Mouse (Mus musculus) embryonic facial prominence, embryonic 14.5 days (tissue): ENCODE data around the gene Cngb1. TPM values are rescaled to one million over a fixed set of nuclear protein-coding genes. Genes with fewer than 3 reads are reported as not detected.

Source experiments
- ATAC-seq: fragments of 200-750 bp; cut with Nextera tagmentation; 2 replicates; pipeline ENCODE4 v1.8.0; 2017; ENCODE audit warnings: low read depth, moderate number of reproducible peaks, moderate TSS enrichment
- DNase-seq: peaks from one replicate; pipeline ENCODE4 v3.0.0-alpha.2; 2015; ENCODE audit warnings: low spot score
- H3K27ac ChIP-seq: fragments of 300-500 bp; sonication (generic); replicated peaks from 2 replicates; pipeline ENCODE4 v1.5.1; 2014; ENCODE audit warnings: low read depth, mild to moderate bottlenecking, low read length, moderate library complexity
- H3K27me3 ChIP-seq: fragments of 300-500 bp; sonication (generic); replicated peaks from 2 replicates; pipeline ENCODE4 v1.6.1; 2014; ENCODE audit warnings: low read length; ENCODE audit not compliant: control insufficient read depth, insufficient read depth
- H3K36me3 ChIP-seq: fragments of 300-500 bp; sonication (generic); 2 replicates; pipeline ENCODE4 v1.6.1; 2014; ENCODE audit warnings: low read length, mixed read lengths; ENCODE audit not compliant: control insufficient read depth, insufficient read depth
- H3K4me1 ChIP-seq: fragments of 300-500 bp; sonication (generic); 2 replicates; pipeline ENCODE4 v1.6.1; 2014; ENCODE audit warnings: antibody characterized with exemption, low read length; ENCODE audit not compliant: control insufficient read depth, insufficient read depth
- H3K4me2 ChIP-seq: fragments of 300-500 bp; sonication (generic); 2 replicates; pipeline ENCODE4 v1.6.1; 2014; ENCODE audit warnings: low read depth, mild to moderate bottlenecking, low read length, moderate library complexity, mixed read lengths
- H3K4me3 ChIP-seq: fragments of 300-500 bp; sonication (generic); 2 replicates; pipeline ENCODE4 v1.5.1; 2014; ENCODE audit warnings: low read depth, mild to moderate bottlenecking, low read length
- H3K9ac ChIP-seq: fragments of 300-500 bp; sonication (generic); 2 replicates; pipeline ENCODE4 v1.6.1; 2014; ENCODE audit warnings: low read depth, mild to moderate bottlenecking, low read length, moderate library complexity, mixed read lengths
- H3K9me3 ChIP-seq: fragments of 300-500 bp; sonication (generic); 2 replicates; pipeline ENCODE4 v1.6.1; 2016; ENCODE audit warnings: low read length; ENCODE audit not compliant: control insufficient read depth
- WGBS: fragments of 180-500 bp; shearing (Covaris S2); extraction: QIAGEN DNeasy Blood & Tissue Kit; methylation state at CpG from one replicate; pipeline ENCODE4 v1.1.7; 2014; 5-methylcytosine and 5-hydroxymethylcytosine counted together
- polyA plus RNA-seq: library from polyadenylated mRNA; unstranded; fragments of >200 nt; fragmentation: Nextera tagmentation; extraction: Ambion mirVana; gene quantifications from 2 replicates; pipeline ENCODE4 v1.2.1, GENCODE M21; 2014

Gene Cngb1
- polyA plus RNA-seq, 1 experiment from 2014 or later: 1.7 TPM

DNA sequence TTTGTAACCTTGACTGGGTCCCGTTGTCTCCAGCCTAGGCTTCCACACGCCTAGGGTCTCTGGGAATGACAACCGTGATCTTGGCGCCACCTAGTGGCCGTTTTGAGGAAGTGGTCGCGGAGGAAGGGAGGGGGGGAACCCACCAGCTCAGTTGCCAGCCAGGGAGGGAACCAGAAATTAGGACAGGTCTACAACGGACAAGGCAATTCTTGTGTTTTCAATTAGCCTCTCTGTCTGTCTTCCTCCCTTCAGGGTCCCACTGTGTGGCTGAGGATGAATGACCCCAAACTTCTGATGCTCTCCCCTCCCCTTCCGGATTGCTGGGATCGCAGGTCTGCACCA lies 102.4 kb downstream of the Cngb1 start:
- Histone ChIP-seq H3K4me2 (no peak overlapping the region), H3K9ac (no peak overlapping the region), H3K4me3 (no peak overlapping the region), H3K27me3 (no peaks in the 10 kb centered on the region), H3K27ac (no peak overlapping the region), H3K36me3 (no peaks in the 10 kb centered on the region), H3K9me3 (no peaks in the 10 kb centered on the region), H3K4me1 (no peaks in the 10 kb centered on the region)
- WGBS: 22% methylated on average over 8 of the region's 10 CpGs
- ATAC-seq: peak; percentile 85
- peak; percentile 66 for DNase-seq

- Histone ChIP-seq H3K4me1 (no peaks in the 10 kb centered on the region), H3K36me3 (no peaks in the 10 kb centered on the region), H3K4me3 (no peak overlapping the region), H3K27me3 (no peaks in the 10 kb centered on the region), H3K9ac (no peak overlapping the region), H3K27ac (no peak overlapping the region), H3K4me2 (no peak overlapping the region), H3K9me3 (no peaks in the 10 kb centered on the region)
- ATAC-seq (no peak), DNase-seq (no peak)
- WGBS: 48% methylated on average over 9 of the region's 9 CpGs
Measured at GRCm38 (mm10) chr8:95203326-95204038, 102.9 kb downstream of the Cngb1 start.

- H3K4me3 ChIP-seq: no peak within 1 kb of the TSS
- no peak for ATAC-seq
- no peaks in the 10 kb centered on the region for H3K9me3 ChIP-seq
- no peak within 1 kb of the TSS for H3K27ac ChIP-seq
- no peak within 1 kb of the TSS for H3K4me2 ChIP-seq
- no peaks in the 10 kb centered on the region for H3K4me1 ChIP-seq
- H3K36me3 ChIP-seq: no peaks in the 10 kb centered on the region
- DNase-seq: peak; percentile 37
- no peaks in the 10 kb centered on the region for H3K27me3 ChIP-seq
- WGBS: 51% methylated on average over 14 of the region's 14 CpGs
- no peak within 1 kb of the TSS for H3K9ac ChIP-seq
Measured at GRCm38 (mm10) chr8:95202649-95203275, 103.6 kb downstream of the Cngb1 start, which contains the start of gene Kifc3. TSS of gene Kifc3 (minus strand) at chr8:95202812.

DNA sequence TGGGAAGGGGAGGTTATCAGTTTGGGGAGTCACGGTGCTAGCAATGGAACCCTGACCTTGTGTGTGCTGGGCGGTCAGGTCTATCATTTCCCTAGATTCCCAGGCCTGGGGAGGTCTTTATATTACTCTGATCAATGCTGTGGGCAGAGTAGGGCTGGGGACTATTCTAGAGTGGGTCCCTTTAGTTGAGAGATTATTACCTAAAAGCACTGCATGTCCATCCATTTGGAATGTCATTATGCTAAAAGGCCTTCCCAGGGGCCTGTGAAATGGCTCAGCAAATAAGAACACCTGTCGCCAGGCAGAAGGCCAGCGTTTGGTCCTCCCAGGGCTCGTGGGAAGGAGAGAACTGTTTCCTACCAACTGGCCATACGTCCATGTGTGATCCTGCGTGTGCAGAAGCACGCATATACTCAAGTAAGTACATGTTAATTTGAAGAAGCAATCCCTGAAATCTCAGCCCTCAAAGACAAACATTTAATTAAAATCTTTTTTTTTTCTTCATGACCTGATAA lies 104.3 kb downstream of the Cngb1 start:
- WGBS: 59% methylated on average over 8 of the region's 8 CpGs
- DNase-seq (no peak), ATAC-seq (no peak)
- Histone ChIP-seq H3K4me1 (no peaks in the 10 kb centered on the region), H3K9ac (no peak overlapping the region), H3K9me3 (no peaks in the 10 kb centered on the region), H3K36me3 (no peaks in the 10 kb centered on the region), H3K27me3 (no peaks in the 10 kb centered on the region), H3K4me2 (no peak overlapping the region), H3K4me3 (no peak overlapping the region), H3K27ac (no peak overlapping the region)

GRCm38 (mm10) chr8:95201491-95201890 lies 104.9 kb downstream of the Cngb1 start:
- Histone ChIP-seq H3K27ac (no peak overlapping the region), H3K9me3 (no peaks in the 10 kb centered on the region), H3K4me2 (no peak overlapping the region), H3K4me3 (no peak overlapping the region), H3K36me3 (no peaks in the 10 kb centered on the region), H3K27me3 (no peaks in the 10 kb centered on the region), H3K4me1 (no peaks in the 10 kb centered on the region), H3K9ac (no peak overlapping the region)
- WGBS: 55% methylated on average over 7 of the region's 7 CpGs
- no peak for ATAC-seq
- DNase-seq: no peak

DNA sequence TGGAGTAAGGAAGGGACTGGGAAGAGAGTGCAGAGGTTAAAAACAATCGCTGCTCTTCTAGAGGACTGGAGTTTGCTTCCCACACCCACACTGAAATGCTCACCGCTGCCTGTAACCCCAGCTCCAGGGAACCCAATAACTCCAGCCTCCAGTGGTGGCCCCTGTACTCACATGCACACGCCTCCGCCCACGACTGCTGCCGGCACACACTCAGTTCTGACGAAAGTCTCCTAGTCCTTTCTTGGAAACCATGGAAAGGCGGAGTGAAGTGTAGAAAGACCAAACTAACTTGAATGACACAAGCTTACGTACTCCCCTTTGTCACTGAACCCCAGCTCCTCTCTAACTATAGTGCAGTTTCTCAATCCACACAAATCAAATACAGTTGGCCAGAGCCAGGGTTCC lies 106.4 kb downstream of the Cngb1 start:
- H3K27ac ChIP-seq: no peak overlapping the region
- H3K9me3 ChIP-seq: no peaks in the 10 kb centered on the region
- no peak overlapping the region for H3K4me2 ChIP-seq
- H3K4me1 ChIP-seq: no peaks in the 10 kb centered on the region
- DNase-seq (no peak), ATAC-seq (no peak)
- no peaks in the 10 kb centered on the region for H3K27me3 ChIP-seq
- H3K9ac ChIP-seq: no peak overlapping the region
- no peak overlapping the region for H3K4me3 ChIP-seq
- 65% methylated on average over 9 of the region's 9 CpGs for WGBS
- no peaks in the 10 kb centered on the region for H3K36me3 ChIP-seq

GRCm38 (mm10) chr8:95195728-95196127 lies 110.7 kb downstream of the Cngb1 start:
- Histone ChIP-seq H3K4me2 (no peak overlapping the region), H3K27me3 (no peaks in the 10 kb centered on the region), H3K9me3 (no peaks in the 10 kb centered on the region), H3K4me1 (no peaks in the 10 kb centered on the region), H3K27ac (no peak overlapping the region), H3K4me3 (no peak overlapping the region), H3K9ac (no peak overlapping the region), H3K36me3 (no peaks in the 10 kb centered on the region)
- DNase-seq: no peak
- WGBS: 62% methylated on average over 11 of the region's 11 CpGs
- ATAC-seq: no peak

- no peaks in the 10 kb centered on the region for H3K27me3 ChIP-seq
- no peak overlapping the region for H3K27ac ChIP-seq
- no peak overlapping the region for H3K4me2 ChIP-seq
- no peaks in the 10 kb centered on the region for H3K9me3 ChIP-seq
- WGBS: 90% methylated on average over 9 of the region's 9 CpGs
- no peaks in the 10 kb centered on the region for H3K4me1 ChIP-seq
- no peak for ATAC-seq
- no peak for DNase-seq
- H3K9ac ChIP-seq: no peak overlapping the region
- no peak overlapping the region for H3K4me3 ChIP-seq
- no peaks in the 10 kb centered on the region for H3K36me3 ChIP-seq
Measured at GRCm38 (mm10) chr8:95191497-95192175, 114.7 kb downstream of the Cngb1 start.
